Mouse (Mus musculus): ENCODE results near the gene Stkld1.
A peak's percentile ranks its signal among the peaks of the same experiment; 100 is the strongest.

DNA sequence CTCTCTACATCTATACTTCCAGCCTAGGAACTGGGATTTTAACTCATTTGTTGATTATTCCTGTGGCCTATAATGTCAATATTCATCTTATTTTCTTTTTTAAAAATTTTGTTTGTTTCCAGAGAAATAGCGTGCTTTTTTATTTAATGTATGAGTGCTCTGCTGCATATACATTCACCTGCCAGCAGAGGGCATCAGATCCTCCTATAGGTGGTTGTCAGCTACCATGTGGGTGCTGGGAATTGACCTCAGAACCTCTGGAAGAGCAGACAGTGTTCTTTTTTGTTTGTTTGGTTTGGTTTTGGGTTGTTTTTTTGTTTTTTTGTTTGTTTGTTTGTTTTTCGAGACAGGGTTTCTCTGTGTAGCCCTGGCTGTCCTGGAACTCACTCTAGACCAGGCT is 33.4 kb downstream of the Stkld1 start:
- TF ChIP-seq CTCF (IDR thresholded peaks at IDR 0.05; ENCODE audit: low read depth) (peak; percentile 43), EP300 (IDR thresholded peaks at IDR 0.05; ENCODE audit: low read depth) (no peak)
